Mouse (Mus musculus) heart, embryonic 16.5 days (tissue): ENCODE measurements around the gene Cd59b. TPM values are rescaled to one million over a fixed set of nuclear protein-coding genes. Genes with fewer than 3 reads are reported as not detected.

ENCODE experiments used
- ATAC-seq: fragments of 200-750 bp; cut with Nextera tagmentation; replicated peaks from 2 replicates; pipeline ENCODE4 v1.8.0; 2017; ENCODE audit warnings: moderate number of reproducible peaks; ENCODE audit not compliant: insufficient read depth, low FRiP score; ENCODE audit errors: extremely low read depth
- H3K27ac ChIP-seq: fragments of 300-500 bp; sonication (generic); 2 replicates; pipeline ENCODE4 v1.5.1; 2014; ENCODE audit warnings: mild to moderate bottlenecking, low read length, control low read depth, moderate library complexity
- H3K27me3 ChIP-seq: fragments of 300-500 bp; sonication (generic); 2 replicates; pipeline ENCODE4 v1.6.1; 2014; ENCODE audit warnings: low read length, mixed read lengths; ENCODE audit not compliant: control insufficient read depth, insufficient read depth
- H3K36me3 ChIP-seq: fragments of 300-500 bp; sonication (generic); 2 replicates; pipeline ENCODE4 v1.6.1; 2014; ENCODE audit not compliant: control insufficient read depth, insufficient read depth
- H3K4me1 ChIP-seq: fragments of 300-500 bp; sonication (generic); 2 replicates; pipeline ENCODE4 v1.6.1; 2014; ENCODE audit warnings: low read length, mixed read lengths; ENCODE audit not compliant: control insufficient read depth, insufficient read depth
- H3K4me2 ChIP-seq: fragments of 300-500 bp; sonication (generic); 2 replicates; pipeline ENCODE4 v1.6.1; 2014; ENCODE audit warnings: low read depth, mild to moderate bottlenecking, control low read depth, low read length
- H3K4me3 ChIP-seq: fragments of 300-500 bp; sonication (generic); 2 replicates; pipeline ENCODE4 v1.5.1; 2014; ENCODE audit warnings: mild to moderate bottlenecking, control low read depth, low read length
- H3K9ac ChIP-seq: fragments of 300-500 bp; sonication (generic); 2 replicates; pipeline ENCODE4 v1.6.1; 2014; ENCODE audit warnings: low read length, control low read depth
- H3K9me3 ChIP-seq: fragments of 300-500 bp; sonication (generic); replicated peaks from 2 replicates; pipeline ENCODE4 v1.6.1; 2016; ENCODE audit warnings: low read length; ENCODE audit not compliant: control insufficient read depth
- WGBS: fragments of 180-500 bp; shearing (Covaris S2); extraction: QIAGEN DNeasy Blood & Tissue Kit; methylation state at CpG from one replicate; pipeline ENCODE4 v1.1.7; 2014; 5-methylcytosine and 5-hydroxymethylcytosine counted together
- polyA plus RNA-seq: library from polyadenylated mRNA; unstranded; fragments of >200 nt; fragmentation: Nextera tagmentation; extraction: Ambion mirVana; gene quantifications from 2 replicates; pipeline ENCODE4 v1.2.1, GENCODE M21; 2015

Cd59b gene
- polyA plus RNA-seq, 1 experiment from 2014 or later: 4.7 TPM

DNA sequence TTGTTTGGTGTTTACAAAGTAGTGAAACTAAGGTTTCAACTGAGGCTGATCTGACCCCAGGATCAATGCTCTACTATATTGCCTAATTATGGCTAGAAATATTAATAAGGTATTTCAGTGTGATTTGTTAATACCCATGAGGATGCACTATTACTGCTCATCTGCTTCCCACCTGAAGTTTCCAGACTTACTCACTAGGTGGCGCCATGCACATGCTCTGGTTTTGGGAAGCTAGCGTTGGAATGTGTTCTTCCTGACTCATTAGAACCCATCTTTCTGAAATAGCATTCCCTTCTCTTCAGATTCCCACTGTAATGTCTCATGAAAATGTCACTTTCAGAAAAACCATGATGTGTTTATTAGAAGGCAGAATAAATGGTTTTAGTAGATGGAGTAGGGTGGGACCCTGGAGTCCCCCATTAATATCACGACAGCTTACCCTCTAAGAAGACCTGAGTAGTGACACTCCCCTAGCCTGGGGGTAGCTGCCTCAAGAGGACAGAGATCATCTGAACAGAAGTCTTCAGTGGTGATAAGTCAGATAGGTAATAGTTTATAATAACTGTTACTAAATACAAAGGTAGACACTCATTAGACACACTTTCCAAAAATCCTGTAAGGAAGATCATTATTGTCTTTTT, 34.7 kb upstream of the Cd59b start:
- H3K9ac ChIP-seq: no peak overlapping the region
- H3K36me3 ChIP-seq: peaks cover 26% of the 10 kb centered on the region
- peaks cover 2% of the 10 kb centered on the region for H3K4me1 ChIP-seq
- H3K4me3 ChIP-seq: no peak overlapping the region
- no peak overlapping the region for H3K4me2 ChIP-seq
- no peak for ATAC-seq
- H3K27me3 ChIP-seq: no peaks in the 10 kb centered on the region
- H3K9me3 ChIP-seq: no peaks in the 10 kb centered on the region
- H3K27ac ChIP-seq: no peak overlapping the region
- 32% methylated on average over 3 of the region's 3 CpGs for WGBS

DNA sequence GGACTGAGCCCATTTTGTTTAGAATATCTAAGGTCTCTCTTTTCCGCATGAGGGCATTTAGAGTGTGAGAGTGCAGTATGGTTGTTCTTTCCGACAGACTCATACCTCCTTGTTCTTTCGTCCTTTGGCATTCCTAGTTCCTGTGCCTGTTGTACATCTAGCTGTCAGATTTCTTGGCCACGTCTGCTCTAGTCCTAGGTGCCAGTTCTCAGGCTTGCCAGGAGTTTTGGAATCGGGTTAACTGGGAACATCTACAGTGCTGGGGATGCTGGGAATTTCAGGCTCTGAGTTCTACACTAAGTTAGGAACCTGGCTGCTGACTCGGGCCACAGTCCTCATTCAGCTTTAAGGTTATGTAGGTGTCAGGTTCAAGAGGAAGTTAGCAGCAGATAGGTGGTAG, 34.1 kb upstream of the Cd59b start:
- Histone ChIP-seq H3K27me3 (no peaks in the 10 kb centered on the region), H3K4me1 (peaks cover 2% of the 10 kb centered on the region; the same call in 1 of the 2 replicates), H3K4me2 (no peak overlapping the region), H3K9me3 (no peaks in the 10 kb centered on the region), H3K36me3 (peaks cover 30% of the 10 kb centered on the region), H3K4me3 (no peak overlapping the region), H3K27ac (no peak overlapping the region), H3K9ac (no peak overlapping the region)
- ATAC-seq: no peak
- WGBS: 59% methylated on average over 6 of the region's 6 CpGs

DNA sequence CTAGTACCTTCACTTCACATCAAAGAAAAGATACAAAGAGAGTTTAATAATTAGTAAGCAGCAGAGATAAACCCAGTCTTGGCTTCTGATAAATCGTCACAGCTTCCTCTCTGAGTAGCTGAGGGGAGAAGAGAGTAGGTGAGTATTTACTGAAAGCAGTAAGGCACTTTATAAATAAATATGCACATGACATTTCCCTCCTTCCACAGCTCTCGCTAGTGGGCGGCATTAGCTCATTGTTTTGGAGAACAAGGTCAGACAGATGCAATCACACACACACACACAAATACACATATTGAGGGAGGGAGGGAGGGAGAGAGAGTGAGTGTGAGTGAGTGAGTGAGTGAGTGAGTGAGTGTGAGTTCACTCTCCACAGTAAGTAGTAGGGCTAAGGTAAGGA, 33.3 kb upstream of the Cd59b start:
- Histone ChIP-seq H3K4me3 (no peak overlapping the region), H3K9ac (no peak overlapping the region), H3K36me3 (peaks cover 34% of the 10 kb centered on the region), H3K4me2 (no peak overlapping the region), H3K27me3 (no peaks in the 10 kb centered on the region), H3K9me3 (no peaks in the 10 kb centered on the region), H3K4me1 (peaks cover 2% of the 10 kb centered on the region; the same call in 1 of the 2 replicates), H3K27ac (no peak overlapping the region)
- WGBS: 61% methylated on average over 3 of the region's 3 CpGs
- ATAC-seq: no peak

DNA sequence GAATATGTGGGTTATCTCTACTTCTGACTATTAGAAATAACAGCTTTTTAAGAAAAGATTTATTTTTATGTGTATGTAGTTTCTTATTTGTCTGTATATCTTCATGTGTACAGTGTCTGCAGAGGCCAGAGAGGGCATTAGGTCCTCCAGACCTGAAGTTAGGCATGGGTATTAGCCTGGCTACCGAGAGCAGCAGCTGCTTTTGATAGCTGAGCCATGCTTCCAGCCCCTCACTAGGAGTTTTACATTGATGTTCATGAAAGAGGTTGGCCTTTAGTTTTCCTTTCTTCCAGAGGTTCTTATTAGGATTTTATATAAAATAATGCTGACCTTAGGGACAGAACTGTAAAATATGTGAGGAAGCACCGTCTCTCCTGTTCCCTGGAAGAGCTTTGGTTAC, 31.4 kb upstream of the Cd59b start:
- H3K9ac ChIP-seq: no peak overlapping the region
- H3K4me1 ChIP-seq: peaks cover 2% of the 10 kb centered on the region; the same call in 1 of the 2 replicates
- H3K27ac ChIP-seq: no peak overlapping the region
- no peak overlapping the region for H3K4me2 ChIP-seq
- H3K36me3 ChIP-seq: peaks cover 36% of the 10 kb centered on the region
- H3K4me3 ChIP-seq: no peak overlapping the region
- H3K27me3 ChIP-seq: no peaks in the 10 kb centered on the region
- no peaks in the 10 kb centered on the region for H3K9me3 ChIP-seq
- 72% methylated on average over 2 of the region's 2 CpGs for WGBS
- ATAC-seq: no peak

DNA sequence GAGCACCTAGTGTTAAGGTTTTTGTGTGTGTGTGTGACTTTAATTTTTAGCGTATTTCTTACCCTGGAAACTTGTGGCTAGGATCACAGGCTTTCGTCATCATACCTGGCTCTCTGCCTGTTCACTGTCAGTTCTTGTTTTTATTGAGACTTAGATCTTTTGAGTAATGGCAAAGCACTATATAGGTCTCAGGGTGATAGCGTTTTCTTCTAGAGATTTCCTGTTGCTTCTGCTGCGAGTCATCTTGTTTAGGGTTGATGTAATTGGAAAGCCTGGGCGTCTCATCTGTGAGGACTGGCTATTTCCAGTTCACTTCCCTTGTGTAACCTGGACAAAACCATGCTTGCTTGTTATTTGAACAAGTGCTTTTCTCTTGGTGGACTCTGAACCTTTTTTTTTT, 28.0 kb upstream of the Cd59b start:
- H3K4me3 ChIP-seq: no peak overlapping the region
- 54% methylated on average over 5 of the region's 5 CpGs for WGBS
- no peak overlapping the region for H3K9ac ChIP-seq
- no peak overlapping the region for H3K27ac ChIP-seq
- H3K4me2 ChIP-seq: no peak overlapping the region
- H3K27me3 ChIP-seq: no peaks in the 10 kb centered on the region
- no peak for ATAC-seq
- no peaks in the 10 kb centered on the region for H3K9me3 ChIP-seq
- H3K4me1 ChIP-seq: no peaks in the 10 kb centered on the region; the same call in 1 of the 2 replicates
- H3K36me3 ChIP-seq: peaks cover 32% of the 10 kb centered on the region

DNA sequence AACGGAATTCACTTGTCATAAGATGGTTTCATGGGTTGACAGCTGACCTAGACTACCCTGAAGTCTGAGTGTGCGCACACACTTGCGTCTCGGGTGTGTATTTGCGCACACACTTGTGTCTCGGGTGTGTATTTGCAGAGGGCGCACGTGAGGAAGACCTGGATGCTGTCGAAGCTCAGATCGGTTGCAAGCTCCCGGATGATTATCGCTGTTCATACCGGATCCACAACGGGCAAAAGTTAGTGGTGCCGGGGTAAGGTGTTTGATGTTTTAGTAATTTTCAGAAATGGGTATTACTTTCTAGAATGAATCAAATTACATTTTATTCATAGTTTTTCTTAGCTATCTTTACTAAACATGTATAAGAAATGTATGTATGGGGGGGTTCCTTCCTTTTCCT, 26.9 kb upstream of the Cd59b start:
- H3K27me3 ChIP-seq: no peaks in the 10 kb centered on the region
- no peaks in the 10 kb centered on the region; the same call in 1 of the 2 replicates for H3K4me1 ChIP-seq
- no peak overlapping the region for H3K4me2 ChIP-seq
- no peak overlapping the region for H3K9ac ChIP-seq
- H3K9me3 ChIP-seq: no peaks in the 10 kb centered on the region
- H3K4me3 ChIP-seq: no peak overlapping the region
- WGBS: 90% methylated on average over 15 of the region's 15 CpGs
- ATAC-seq: no peak
- no peak overlapping the region for H3K27ac ChIP-seq
- peaks cover 25% of the 10 kb centered on the region for H3K36me3 ChIP-seq

DNA sequence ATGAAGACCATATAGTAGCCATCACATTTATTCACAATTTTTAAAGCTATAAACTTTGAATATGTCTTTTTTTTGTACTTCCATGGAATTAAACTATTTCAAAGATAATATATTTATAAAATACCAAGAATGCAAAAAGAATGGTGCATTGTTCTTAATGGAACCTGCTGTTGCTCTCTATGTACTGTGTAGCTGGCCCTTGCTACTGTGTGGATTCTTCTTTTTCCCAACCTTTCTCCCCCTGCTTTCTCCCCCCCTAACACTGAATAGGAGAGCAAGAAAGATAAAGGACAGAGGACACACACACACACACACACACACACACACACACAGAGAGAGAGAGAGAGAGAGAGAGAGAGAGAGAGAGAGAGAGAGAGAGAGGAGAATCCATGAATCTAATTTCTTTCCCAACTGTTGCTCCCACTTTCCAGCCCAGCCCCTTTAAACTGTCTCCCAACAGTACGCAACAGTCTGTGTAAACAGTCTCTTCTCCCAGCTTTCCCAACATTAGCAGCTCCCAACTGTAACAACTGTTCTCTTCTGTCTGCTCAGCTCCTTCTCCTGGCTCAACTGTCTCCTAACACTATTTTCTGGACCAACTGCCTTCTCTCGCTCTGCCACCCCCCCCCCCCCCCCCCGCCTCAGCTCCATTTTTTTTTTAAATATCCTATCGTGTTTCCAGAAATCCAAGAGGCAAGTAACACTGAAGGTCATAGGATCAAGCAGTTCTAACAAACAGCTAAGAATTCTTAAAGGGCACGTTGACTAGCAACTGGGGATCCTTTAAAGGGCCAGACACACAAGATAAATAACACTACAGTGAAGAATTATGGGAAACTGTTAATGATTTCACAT, 25.8 kb upstream of the Cd59b start:
- 56% methylated on average over 5 of the region's 5 CpGs for WGBS
- ATAC-seq: no peak
- no peak overlapping the region for H3K9ac ChIP-seq
- H3K4me3 ChIP-seq: no peak overlapping the region
- no peak overlapping the region for H3K27ac ChIP-seq
- H3K4me1 ChIP-seq: no peaks in the 10 kb centered on the region; the same call in 1 of the 2 replicates
- H3K36me3 ChIP-seq: peaks cover 23% of the 10 kb centered on the region
- no peaks in the 10 kb centered on the region for H3K27me3 ChIP-seq
- H3K4me2 ChIP-seq: no peak overlapping the region
- H3K9me3 ChIP-seq: no peaks in the 10 kb centered on the region

DNA sequence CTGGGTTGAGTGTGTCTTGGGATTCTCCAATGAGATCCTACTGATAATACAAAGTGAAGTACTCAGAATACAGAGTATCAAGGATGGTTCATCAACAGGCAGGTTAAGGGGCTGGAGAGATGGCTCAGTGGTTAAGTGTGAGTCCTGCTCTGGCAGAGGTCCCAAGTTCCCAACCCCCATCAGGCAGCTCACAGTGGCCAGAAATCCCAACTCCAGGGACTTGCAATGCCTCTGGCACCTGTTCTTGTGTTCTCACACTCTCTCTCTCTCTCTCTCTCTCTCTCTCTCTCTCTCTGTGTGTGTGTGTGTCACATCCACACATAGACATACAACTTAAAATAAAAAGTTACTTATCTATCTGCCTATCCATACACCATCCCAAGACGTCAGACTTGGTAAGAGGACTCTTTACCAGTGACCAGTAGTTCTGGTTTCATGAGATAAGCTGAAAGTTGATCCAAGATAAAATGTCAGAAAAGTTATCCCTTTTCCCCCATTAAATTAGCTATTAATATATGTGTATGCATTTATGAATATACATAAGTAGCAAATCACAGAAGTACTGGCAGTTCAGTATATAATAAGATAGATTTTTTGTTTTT, 25.1 kb upstream of the Cd59b start:
- no peak overlapping the region for H3K4me2 ChIP-seq
- no peaks in the 10 kb centered on the region for H3K9me3 ChIP-seq
- H3K27ac ChIP-seq: no peak overlapping the region
- 46% methylated on average over 1 of the region's 1 CpGs for WGBS
- H3K4me1 ChIP-seq: no peaks in the 10 kb centered on the region; the same call in 1 of the 2 replicates
- ATAC-seq: no peak
- H3K4me3 ChIP-seq: no peak overlapping the region
- H3K36me3 ChIP-seq: peaks cover 23% of the 10 kb centered on the region
- no peak overlapping the region for H3K9ac ChIP-seq
- H3K27me3 ChIP-seq: no peaks in the 10 kb centered on the region

DNA sequence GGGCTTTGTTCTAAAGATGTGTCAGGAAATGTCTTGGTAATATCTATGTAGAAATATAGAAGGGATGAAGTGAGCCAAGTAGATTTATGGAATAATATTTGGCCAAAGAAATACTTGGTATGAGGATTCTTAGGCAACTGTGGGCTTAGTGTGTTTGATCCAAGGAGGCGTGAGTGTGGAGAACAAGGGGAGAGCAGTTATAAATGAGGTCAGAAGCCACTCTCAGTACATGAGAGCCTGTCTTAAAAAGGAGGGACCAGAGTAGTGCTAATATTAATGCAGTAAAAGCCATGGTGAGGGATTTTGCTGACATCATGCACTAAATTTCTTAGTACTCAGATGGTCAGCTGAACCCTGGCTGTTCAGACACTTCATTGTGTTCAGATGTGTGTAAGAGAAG, 11.3 kb upstream of the Cd59b start:
- 88% methylated on average over 1 of the region's 1 CpGs for WGBS
- H3K27ac ChIP-seq: no peak overlapping the region
- no peaks in the 10 kb centered on the region for H3K27me3 ChIP-seq
- no peaks in the 10 kb centered on the region for H3K9me3 ChIP-seq
- no peak overlapping the region for H3K4me2 ChIP-seq
- no peak for ATAC-seq
- peaks cover 35% of the 10 kb centered on the region for H3K36me3 ChIP-seq
- H3K9ac ChIP-seq: no peak overlapping the region
- H3K4me1 ChIP-seq: no peaks in the 10 kb centered on the region
- no peak overlapping the region for H3K4me3 ChIP-seq
